In the genomic region with DNA sequence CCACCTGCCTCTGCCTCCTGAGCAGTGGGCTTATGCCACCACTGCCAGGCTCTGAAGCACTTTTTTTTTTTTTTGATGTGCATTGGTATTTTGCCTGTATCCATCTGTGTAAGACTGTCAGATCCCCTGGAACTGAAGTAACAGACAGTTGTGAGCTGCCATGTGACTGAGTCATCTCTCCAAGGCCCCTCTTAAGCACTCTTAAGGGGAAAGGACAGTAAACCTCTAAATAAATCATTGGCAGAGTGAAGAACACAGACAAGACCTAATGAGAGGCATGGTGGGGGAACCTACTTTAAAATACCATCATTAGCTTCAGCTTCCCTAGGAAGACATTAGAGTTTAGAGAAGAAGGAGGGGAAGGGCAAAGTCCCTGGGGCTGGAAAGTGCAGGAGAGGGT, we compare ENCODE assay signal across 32 mouse cellular contexts. TPM values are rescaled to one million over a fixed set of nuclear protein-coding genes. Genes with fewer than 3 reads are reported as not detected.
"Had no signal": no experiment of that assay in that cellular context is flagged by ENCODE, and none has a peak within 500 bp of the region (broad histone marks: within the 10 kb centered on the region; RNA-seq: fewer than 3 reads in every experiment).

No protein-coding gene starts in this region.

- H3K4me1 ChIP-seq: heart, embryonic 12.5 days; heart, embryonic 15.5 days; hindbrain, embryonic 13.5 days; hindbrain, embryonic 15.5 days; kidney, embryonic 15.5 days; liver, embryonic 12.5 days had no signal

- H3K4me2 ChIP-seq: heart, embryonic 12.5 days; heart, embryonic 15.5 days; hindbrain, embryonic 13.5 days; hindbrain, embryonic 15.5 days; kidney, embryonic 15.5 days; limb, embryonic 13.5 days; limb, embryonic 15.5 days; liver, embryonic 12.5 days had no signal

- H3K36me3 ChIP-seq: heart, embryonic 10.5 days; heart, embryonic 12.5 days; heart, embryonic 15.5 days; hindbrain, embryonic 13.5 days; hindbrain, embryonic 15.5 days; kidney, embryonic 15.5 days; limb, embryonic 13.5 days; limb, embryonic 15.5 days; liver, embryonic 12.5 days had no signal

- H3K4me3 ChIP-seq: heart, adult 2 months; heart, embryonic 10.5 days; heart, embryonic 12.5 days; heart, embryonic 15.5 days; hindbrain, embryonic 13.5 days; hindbrain, embryonic 15.5 days; kidney, embryonic 15.5 days; limb, embryonic 13.5 days; limb, embryonic 15.5 days; liver, embryonic 12.5 days had no signal

- H3K9ac ChIP-seq: heart, embryonic 12.5 days; heart, embryonic 15.5 days; hindbrain, embryonic 13.5 days; hindbrain, embryonic 15.5 days; kidney, embryonic 15.5 days; limb, embryonic 13.5 days; limb, embryonic 15.5 days; liver, embryonic 12.5 days; liver, embryonic 14.5 days had no signal

- ATAC-seq: hindbrain, postnatal 0 days; intestine, embryonic 16.5 days; liver, embryonic 12.5 days had no signal

- H3K9me3 ChIP-seq: heart, embryonic 10.5 days; heart, embryonic 12.5 days; heart, embryonic 15.5 days; hindbrain, embryonic 13.5 days; hindbrain, embryonic 15.5 days; kidney, embryonic 15.5 days; limb, embryonic 13.5 days; limb, embryonic 15.5 days; liver, embryonic 12.5 days had no signal

- DNase-seq: gastrocnemius, postnatal 14 days; gastrocnemius, postnatal 36 days; heart, adult 11 months; heart, adult 2 months; heart, postnatal 14 days; heart, postnatal 36 days; kidney, adult 11 months; kidney, adult 2 months; kidney, adult 9 months; kidney, postnatal 14 days; kidney, postnatal 36 days; layer of hippocampus, adult 9-11 months; layer of hippocampus, postnatal 36 days; left cerebral cortex, postnatal 4 days had no signal

- H3K27ac ChIP-seq: heart, adult 2 months; heart, embryonic 10.5 days; heart, embryonic 15.5 days; hindbrain, embryonic 13.5 days; hindbrain, embryonic 15.5 days; hindbrain, postnatal 0 days; kidney, embryonic 15.5 days; kidney, postnatal 0 days; limb, embryonic 13.5 days; limb, embryonic 15.5 days; liver, embryonic 12.5 days; liver, embryonic 14.5 days had no signal

RNA-seq across cellular contexts. Expression of a gene that starts 12.9 kb away (rescaled TPM):
- total RNA-seq: gastrocnemius, adult 8-10 months; gastrocnemius, postnatal 36 days; heart, postnatal 14 days; heart, postnatal 36 days; hematopoietic stem cell, adult 5-6 weeks; liver, adult 2 months had no signal
- polyA plus RNA-seq: heart, embryonic 15.5 days; large intestine, adult 2 months; limb, embryonic 11.5 days; liver, adult 2 months; liver, embryonic 12.5 days; liver, embryonic 14.5 days had no signal
